Comparison of ENCODE assay signal across 8 mouse cellular contexts in genomic region chr17:86499359-86500045, GRCm38 (mm10). TPM values are rescaled to one million over a fixed set of nuclear protein-coding genes. Genes with fewer than 3 reads are reported as not detected.
DNase-seq lines count a peak whose midpoint lies in the region; ATAC-seq and TF ChIP-seq lines count a peak whose summit lies in the region.
"Had no signal": no experiment of that assay in that cellular context is flagged by ENCODE, and none has a peak within 500 bp of the region (broad histone marks: within the 10 kb centered on the region; RNA-seq: fewer than 3 reads in every experiment).

No protein-coding gene starts in this region.

- H3K36me3 ChIP-seq in liver, postnatal 0 days (replicated peaks; ENCODE audit: insufficient read depth, low read length): no peaks in the 10 kb centered on the region

- TF ChIP-seq CTCF in embryonic fibroblast, embryonic 13.5 days (IDR thresholded peaks at IDR 0.05; ENCODE audit: borderline replicate concordance, insufficient read depth, low read length): no peak
- no peak for TF ChIP-seq CTCF in liver, postnatal 0 days (IDR thresholded peaks at IDR 0.05; ENCODE audit: low read depth)

- H3K9me3 ChIP-seq in liver, postnatal 0 days (ENCODE audit: low read length): no peaks in the 10 kb centered on the region

- peak; percentile 28 for DNase-seq in adrenal gland, postnatal 25 days
- peak; percentile 64 for DNase-seq in heart, postnatal 4 days
- DNase-seq in liver, postnatal 0 days: no peak
- no peak for DNase-seq in cerebellum, postnatal 25 days
- DNase-seq in ovary, postnatal 14 days (ENCODE audit: low spot score): no peak
- no peak for DNase-seq in ovary, postnatal 36 days (ENCODE audit: low spot score)

- H3K9ac ChIP-seq in liver, postnatal 0 days (replicated peaks): no peak overlapping the region

- no peak for TF ChIP-seq POLR2A in embryonic fibroblast, embryonic 13.5 days (IDR thresholded peaks at IDR 0.05; ENCODE audit: low read depth, low read length)

- ATAC-seq in liver, postnatal 0 days: no peak

- H3K4me3 ChIP-seq in embryonic fibroblast, embryonic 13.5 days (ENCODE audit: insufficient read depth, low read length): no peak overlapping the region
- no peak overlapping the region for H3K4me3 ChIP-seq in liver, postnatal 0 days (ENCODE audit: low read depth, low read length)

- no peaks in the 10 kb centered on the region for H3K27me3 ChIP-seq in liver, postnatal 0 days (ENCODE audit: insufficient read depth, low read length)

- H3K4me2 ChIP-seq in liver, postnatal 0 days (ENCODE audit: low read depth, low read length): no peak overlapping the region

- H3K27ac ChIP-seq in embryonic fibroblast, embryonic 13.5 days (ENCODE audit: insufficient read depth, low read length): peak overlapping the region; percentile 42; the same call in 1 of the 2 replicates
- peak overlapping the region; percentile 64 for H3K27ac ChIP-seq in liver, postnatal 0 days (ENCODE audit: low read depth)

- H3K4me1 ChIP-seq in embryonic fibroblast, embryonic 13.5 days (ENCODE audit: control insufficient read depth, insufficient read depth, low read length): no peaks in the 10 kb centered on the region
- H3K4me1 ChIP-seq in liver, postnatal 0 days (ENCODE audit: insufficient read depth): peaks cover 13% of the 10 kb centered on the region; the same call in 1 of the 2 replicates

- 63% methylated on average over 15 of the region's 15 CpGs for WGBS in liver, postnatal 0 days (ENCODE audit: insufficient replicate concordance)

- TF ChIP-seq EP300 in liver, postnatal 0 days (IDR thresholded peaks at IDR 0.05; ENCODE audit: low read depth): no peak

RNA-seq across cellular contexts. Expression of gene Gm10309, which starts 5.5 kb away (rescaled TPM):
- not detected in 2 replicates for total RNA-seq in adrenal gland, postnatal 25 days (2021)
- polyA plus RNA-seq in embryonic fibroblast, embryonic 13.5 days (2011; ENCODE audit: insufficient read length, low read depth, missing spikeins): not detected in 2 replicates
- total RNA-seq in heart, postnatal 4 days (2021): under 1 TPM in 1 of 2 experiments, not detected in 1; 0.12 TPM
- polyA plus RNA-seq in liver, postnatal 0 days (2015; fragmentation: Nextera tagmentation; extraction: Ambion mirVana): 0.05 TPM in 1 of 2 replicates, not detected in the other
- total RNA-seq: layer of hippocampus, postnatal 14 days had no signal

Comparison
In these comparisons a context has a peak if more than half of its experiments do, and no peak if none do; other contexts are left out.
1. DNase-seq: peak in adrenal gland, postnatal 25 days (single experiment) and heart, postnatal 4 days (single experiment); none in liver, postnatal 0 days (single experiment), cerebellum, postnatal 25 days (0 of 2), ovary, postnatal 14 days (single experiment) and ovary, postnatal 36 days (single experiment).